Mouse (Mus musculus) MEL (cell line): ENCODE measurements around the gene Acoxl. TPM values are rescaled to one million over a fixed set of nuclear protein-coding genes. Genes with fewer than 3 reads are reported as not detected.

Experiments
- DNase-seq: peaks from one replicate; pipeline ENCODE4 v3.0.0; 2011; ENCODE audit warnings: low read depth, low spot score
- H3K27ac ChIP-seq: 2 replicates; pipeline ENCODE4 v1.5.1; 2012; ENCODE audit warnings: low read depth, mild to moderate bottlenecking, control low read depth, low read length, moderate library complexity; ENCODE audit not compliant: control insufficient read depth
- H3K27me3 ChIP-seq, 2 experiments: fragments of 150-350 bp in 1 of 2; sonication (generic) in 1 of 2; 2 replicates each; pipeline ENCODE4 v1.6.1; 2012; ENCODE audit warnings: low read length in 2 of 2, mild to moderate bottlenecking in 2 of 2, improper control_type of control experiment in 1 of 2, moderate library complexity in 1 of 2; ENCODE audit not compliant: insufficient read depth in 2 of 2, control insufficient read depth in 1 of 2
- H3K36me3 ChIP-seq, 2 experiments: 2 replicates each; pipeline ENCODE4 v1.6.1; 2012 to 2014; ENCODE audit warnings: low read length in 2 of 2, improper control_type of control experiment in 1 of 2, inconsistent platforms in 1 of 2, mild to moderate bottlenecking in 1 of 2; ENCODE audit not compliant: insufficient read depth in 2 of 2, control insufficient read depth in 1 of 2
- H3K4me1 ChIP-seq, 2 experiments: fragments of 150-350 bp in 1 of 2; sonication (generic) in 1 of 2; 2 replicates each; pipeline ENCODE4 v1.6.1; 2012; ENCODE audit warnings: low read length in 2 of 2, improper control_type of control experiment in 1 of 2, mild to moderate bottlenecking in 1 of 2; ENCODE audit not compliant: insufficient read depth in 2 of 2, control insufficient read depth in 1 of 2
- H3K4me3 ChIP-seq, 2 experiments: fragments of 150-350 bp in 1 of 2; sonication (generic) in 1 of 2; 2 replicates each; pipeline ENCODE4 v1.5.1; 2012; ENCODE audit warnings: low read depth in 2 of 2, low read length in 2 of 2, mild to moderate bottlenecking in 2 of 2, moderate library complexity in 2 of 2, control low read depth in 1 of 2, improper control_type of control experiment in 1 of 2; ENCODE audit not compliant: control insufficient read depth in 1 of 2, insufficient read depth in 1 of 2
- H3K79me2 ChIP-seq: 2 replicates; pipeline ENCODE4 v1.6.1; 2012; ENCODE audit warnings: mild to moderate bottlenecking, low read length, moderate library complexity; ENCODE audit not compliant: control insufficient read depth, poor library complexity, insufficient read depth
- H3K9ac ChIP-seq: 2 replicates; pipeline ENCODE4 v1.6.1; 2012; ENCODE audit warnings: low read depth, mild to moderate bottlenecking, control low read depth, low read length, moderate library complexity; ENCODE audit not compliant: control insufficient read depth, poor library complexity, severe bottlenecking
- H3K9me3 ChIP-seq: fragments of 150-350 bp; sonication (generic); replicated peaks from 2 replicates; pipeline ENCODE4 v1.6.1; 2012; ENCODE audit warnings: mild to moderate bottlenecking, low read length, improper control_type of control experiment, moderate library complexity; ENCODE audit not compliant: insufficient read depth
- CHD1 ChIP-seq: IDR thresholded peaks from 2 replicates; pipeline ENCODE4 v1.6.1; 2012; ENCODE audit warnings: low read depth, mild to moderate bottlenecking, inconsistent platforms, low read length, improper control_type of control experiment
- CHD2 ChIP-seq: IDR thresholded peaks from 2 replicates; pipeline ENCODE4 v1.6.1; 2011; ENCODE audit warnings: low read length, improper control_type of control experiment
- ELF1 ChIP-seq: IDR thresholded peaks from 2 replicates; pipeline ENCODE4 v1.6.1; 2014; ENCODE audit warnings: low read depth, mild to moderate bottlenecking, inconsistent platforms, low read length, improper control_type of control experiment, moderate library complexity
- HCFC1 ChIP-seq: IDR thresholded peaks from 2 replicates; pipeline ENCODE4 v1.6.1; 2012; ENCODE audit warnings: low read depth, mild to moderate bottlenecking, inconsistent platforms, low read length, improper control_type of control experiment, moderate library complexity
- MAFK ChIP-seq: IDR thresholded peaks from 2 replicates; pipeline ENCODE4 v1.6.1; 2011; ENCODE audit warnings: low read depth, mild to moderate bottlenecking, low read length, improper control_type of control experiment, borderline replicate concordance
- MEF2A ChIP-seq: IDR thresholded peaks from 2 replicates; pipeline ENCODE4 v1.6.1; 2014; ENCODE audit warnings: low read depth, mild to moderate bottlenecking, inconsistent platforms, low read length, improper control_type of control experiment; ENCODE audit not compliant: poor library complexity, insufficient replicate concordance, severe bottlenecking; ENCODE audit errors: extremely low read depth
- MYC ChIP-seq: IDR thresholded peaks from 2 replicates; pipeline ENCODE4 v1.6.1; 2011; ENCODE audit warnings: low read depth, mild to moderate bottlenecking, low read length, improper control_type of control experiment, moderate library complexity
- NELFE ChIP-seq: IDR thresholded peaks from 2 replicates; pipeline ENCODE4 v1.6.1; 2011; ENCODE audit warnings: low read depth, low read length, improper control_type of control experiment
- SMC3 ChIP-seq: IDR thresholded peaks from 2 replicates; pipeline ENCODE4 v1.6.1; 2011; ENCODE audit warnings: low read depth, low read length, improper control_type of control experiment
- TBP ChIP-seq: IDR thresholded peaks from 2 replicates; pipeline ENCODE4 v1.8.0; 2011; ENCODE audit warnings: low read depth, low read length, improper control_type of control experiment
- USF1 ChIP-seq: IDR thresholded peaks from 2 replicates; pipeline ENCODE4 v1.6.1; 2014; ENCODE audit warnings: low read depth, mild to moderate bottlenecking, inconsistent platforms, low read length, improper control_type of control experiment, moderate library complexity
- USF2 ChIP-seq, 2 experiments: IDR thresholded peaks; 2 replicates each; pipeline ENCODE4 v1.6.1; 2011 to 2012; ENCODE audit warnings: improper control_type of control experiment in 2 of 2, low read length in 2 of 2, borderline replicate concordance in 1 of 2, inconsistent platforms in 1 of 2, low read depth in 1 of 2, mild to moderate bottlenecking in 1 of 2; ENCODE audit not compliant: insufficient read depth in 1 of 2
- polyA plus RNA-seq, 2 experiments: library from polyadenylated mRNA; stranded (reverse) in 1 of 2; unstranded in 1 of 2; fragments of >175 nt in 1 of 2; fragments of >200 nt in 1 of 2; gene quantifications; 2 replicates each; pipeline versions ENCODE4 v1.2.1 to v1.2.4; 2012; ENCODE audit warnings: low replicate concordance in 2 of 2, low read depth in 1 of 2; ENCODE audit not compliant: insufficient read length in 2 of 2, insufficient read depth in 1 of 2, missing spikeins in 1 of 2
- total RNA-seq: library from RNA; depleted of rRNA; stranded (reverse); fragments of 300-350 nt; gene quantifications from 2 replicates; pipeline ENCODE4 v1.2.3, GENCODE M21; 2012; rRNA removed

Gene Acoxl
- total and polyA plus RNA-seq, 3 experiments = 0.31 to 0.39 TPM; not detected in 1

GRCm38 (mm10) chr2:128172266-128172665 lies 333.6 kb downstream of the Acoxl start:
- peaks cover 4 to 15% of the 10 kb centered on the region in 2 experiments for H3K4me1 ChIP-seq
- H3K9ac ChIP-seq = no peak overlapping the region
- TF ChIP-seq USF1 (no peak), SMC3 (no peak), MYC (no peak), NELFE (no peak), CHD2 (no peak), TBP (no peak), ELF1 (no peak), MEF2A (no peak), CHD1 (no peak), HCFC1 (no peak), USF2 (IDR thresholded peaks at IDR 0.05; ENCODE audit: borderline replicate concordance in 1 of 2, insufficient read depth in 1 of 2, low read depth in 1 of 2, low read length in 2 of 2) (no peak), MAFK (no peak)
- no peaks in the 10 kb centered on the region for H3K9me3 ChIP-seq
- DNase-seq = no peak
- peaks cover 0 to 4% of the 10 kb centered on the region in 2 experiments; a peak in 2 of 4 replicates for H3K36me3 ChIP-seq
- H3K4me3 ChIP-seq = no peak overlapping the region
- H3K27ac ChIP-seq = no peak overlapping the region
- no peaks in the 10 kb centered on the region for H3K79me2 ChIP-seq
- H3K27me3 ChIP-seq = no peaks in the 10 kb centered on the region

Other genes starting within 250 kb of the Acoxl start
- not detected in 2 replicates for gene Mal, start 182.2 kb upstream of the Acoxl start, total RNA-seq
- gene Mal, start 182.2 kb upstream of the Acoxl start, polyA plus RNA-seq = not detected
- gene Mall, start 108.9 kb upstream of the Acoxl start, total RNA-seq = not detected in 2 replicates
- gene Mall, start 108.9 kb upstream of the Acoxl start, polyA plus RNA-seq = not detected
- gene Nphp1, start 50.0 kb upstream of the Acoxl start, total RNA-seq = 16.9 and 19.1 TPM in 2 replicates
- gene Nphp1, start 50.0 kb upstream of the Acoxl start, polyA plus RNA-seq = 10 to 100 TPM; 37.1 to 63.6 TPM
- 37.5 and 44.2 TPM in 2 replicates for gene Mtln, start 46.4 kb upstream of the Acoxl start, total RNA-seq
- gene Mtln, start 46.4 kb upstream of the Acoxl start, polyA plus RNA-seq = 10 to 100 TPM in 1 of 2 experiments, not detected in 1; 29.8 TPM
- 34.6 and 43.2 TPM in 2 replicates for gene Bub1, start 7.0 kb upstream of the Acoxl start, total RNA-seq
- 100 to 1,000 TPM in 1 of 2 experiments, 10 to 100 TPM in 1; 57.2 to 618 TPM for gene Bub1, start 7.0 kb upstream of the Acoxl start, polyA plus RNA-seq